Mouse (Mus musculus): ENCODE measurements around the gene Sec14l5. TPM values are rescaled to one million over a fixed set of nuclear protein-coding genes. Genes with fewer than 3 reads are reported as not detected.

Gene Sec14l5
- 2.7 TPM for polyA plus RNA-seq (2014; fragmentation: Illumina TruSeq; extraction: RNeasy Lipid Tissue Mini Kit (QIAGEN cat#74804); ENCODE audit: low read depth, low replicate concordance)

DNA sequence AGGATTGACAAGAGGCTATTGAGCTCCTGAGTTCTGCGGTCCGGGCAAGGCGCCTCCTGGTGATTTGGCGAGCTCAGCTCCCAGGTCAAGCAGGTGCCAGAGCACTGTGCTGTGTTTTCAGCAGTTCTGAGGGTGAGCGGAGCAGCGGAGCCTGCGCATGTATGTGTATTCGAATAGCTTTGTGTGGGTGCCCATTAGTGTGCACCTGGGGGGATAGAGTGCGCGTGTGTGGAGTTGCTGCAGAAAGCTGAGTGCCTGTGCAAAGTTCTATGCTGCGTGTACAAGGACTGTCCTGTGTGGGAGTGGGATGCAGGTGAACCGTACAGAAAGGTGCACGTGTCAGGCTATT lies at the start of gene Sec14l5:
TSS of gene Sec14l5 (plus strand) at position 73 of the 349 bp plus-strand sequence.

DNA sequence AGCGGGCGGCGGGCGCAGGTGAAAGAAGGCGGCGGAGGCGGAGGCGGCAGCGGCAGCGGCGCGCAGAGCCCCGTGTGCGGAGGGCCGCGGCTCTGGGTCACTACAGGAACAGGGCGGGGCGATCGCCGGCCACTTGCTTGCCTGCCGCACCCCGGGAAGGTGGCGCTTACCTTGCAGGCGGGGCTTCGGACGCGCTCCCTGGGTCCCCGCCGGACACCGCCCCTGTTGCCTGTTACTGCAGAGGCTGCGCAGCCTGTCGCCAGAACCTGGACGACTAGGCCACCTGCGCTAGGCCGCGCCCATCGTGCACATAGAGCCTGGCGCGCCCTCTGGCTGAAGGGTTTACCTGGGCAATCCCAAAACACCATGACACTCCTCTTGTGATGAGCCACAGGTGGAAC lies 14.5 kb upstream of the Sec14l5 start, which contains the start of gene Ppl:
TSS of gene Ppl (minus strand) at position 21 of the 401 bp plus-strand sequence.

DNA sequence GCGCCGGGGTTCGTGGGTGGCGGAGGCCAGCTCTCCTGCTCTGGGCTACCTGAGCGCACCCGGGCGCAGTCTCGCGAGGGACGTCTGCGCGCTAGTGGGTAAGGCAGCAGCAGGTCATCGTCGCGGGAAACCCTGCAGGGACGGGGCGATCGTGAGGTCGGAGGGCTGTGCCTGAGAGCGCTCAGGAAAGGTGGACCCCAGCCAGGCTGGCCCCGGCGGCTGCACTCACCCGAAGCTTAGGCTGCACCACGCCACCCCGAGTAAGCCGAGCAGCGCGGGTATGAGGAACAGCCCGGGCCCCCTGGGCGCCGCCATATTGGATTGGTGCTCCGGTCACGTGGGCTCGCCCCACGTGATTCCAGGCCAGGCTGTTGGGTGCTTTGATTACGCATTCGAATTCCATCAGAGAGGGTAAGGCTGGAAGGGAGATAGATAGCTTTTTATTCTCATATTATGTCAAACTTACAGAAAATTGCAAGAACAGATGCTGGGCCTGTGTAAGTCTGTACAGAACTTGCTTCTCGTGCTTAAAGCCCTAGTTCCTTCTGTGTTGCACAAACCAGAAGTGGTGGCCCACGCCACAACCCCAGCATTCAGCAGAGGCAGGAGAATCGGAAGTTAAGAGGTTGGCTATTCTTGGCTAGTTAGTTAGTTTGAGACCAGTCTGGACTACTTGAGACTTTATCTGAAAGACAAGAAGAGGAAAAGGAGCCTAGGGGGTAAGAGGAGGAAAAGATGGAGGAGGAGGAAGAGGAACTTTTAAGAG lies 56.9 kb downstream of the Sec14l5 start, which contains the start of gene Nagpa:
TSS of gene Nagpa (minus strand) at position 345 of the 766 bp plus-strand sequence.

DNA sequence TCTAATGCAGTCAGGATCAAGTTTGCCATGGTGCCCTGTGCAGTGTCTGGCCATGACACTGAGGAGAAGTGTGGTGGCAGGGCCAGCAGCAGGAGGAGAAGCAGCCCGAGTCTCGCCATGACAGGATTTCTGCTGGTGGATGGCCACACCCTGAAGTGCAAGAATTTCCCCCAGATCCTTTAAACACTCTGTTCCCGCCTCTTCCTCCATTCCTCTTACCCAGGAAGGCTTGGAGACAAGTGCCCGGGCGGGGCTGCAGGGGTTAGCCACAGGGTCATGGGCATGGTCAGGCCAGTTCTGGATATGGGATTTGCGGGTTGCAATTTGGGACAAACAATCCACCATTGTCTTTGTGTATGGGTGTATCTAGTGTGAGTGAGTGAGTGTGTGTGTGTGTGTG lies 75.2 kb downstream of the Sec14l5 start, which contains the start of gene AU021092:
TSS of gene AU021092 (minus strand) at position 160 of the 400 bp plus-strand sequence.

DNA sequence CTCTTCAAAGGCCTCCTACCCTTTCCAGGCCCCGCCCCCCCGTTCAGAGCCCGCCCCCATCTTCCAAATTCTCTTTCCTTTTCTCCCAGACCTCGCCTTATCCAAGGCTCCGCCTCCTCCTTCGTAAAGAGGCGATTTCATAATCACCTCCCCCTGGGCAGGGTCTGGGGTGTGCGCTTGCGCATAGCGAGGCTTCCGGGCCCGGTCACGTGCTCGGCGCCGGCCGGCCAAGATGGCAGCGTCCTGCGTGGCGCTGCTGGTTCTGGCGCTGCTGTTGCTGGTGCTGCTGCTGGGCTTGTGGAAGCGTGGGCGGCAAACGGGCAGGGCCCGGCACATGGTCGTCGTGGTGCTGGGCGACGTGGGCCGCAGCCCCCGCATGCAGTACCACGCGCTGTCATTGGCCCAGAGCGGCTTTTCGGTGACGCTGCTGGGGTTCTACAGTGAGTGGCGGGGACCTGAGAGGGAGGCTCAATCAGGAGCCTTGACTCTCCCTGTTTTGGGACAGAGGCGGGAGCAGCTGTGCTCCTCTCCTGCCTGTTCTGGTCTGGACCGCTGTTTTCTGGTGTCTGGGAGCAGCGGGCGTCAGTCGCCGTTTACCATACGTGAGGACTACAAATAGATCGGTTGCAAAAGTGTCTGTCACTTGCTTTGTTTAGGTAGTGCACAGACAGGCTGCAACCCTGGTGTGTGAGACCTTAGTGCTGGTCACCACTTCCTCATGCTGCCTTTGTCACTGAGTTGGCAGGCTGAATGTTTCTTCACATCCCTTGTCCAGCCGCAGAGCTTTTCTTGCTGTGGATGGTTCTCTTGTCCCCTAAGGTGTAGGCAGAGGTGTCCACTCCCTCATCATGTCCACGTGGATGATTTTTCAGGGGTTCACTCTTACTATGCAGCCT lies 86.8 kb downstream of the Sec14l5 start, which contains the start of gene Alg1:
TSS of gene Alg1 (plus strand) at position 204 of the 896 bp plus-strand sequence.

Other genes with a start within 250 kb of the Sec14l5 start
- gene Nudt16l1, start 208.3 kb upstream of the Sec14l5 start, polyA plus RNA-seq (2014; fragmentation: Illumina TruSeq; extraction: RNeasy Lipid Tissue Mini Kit (QIAGEN cat#74804); ENCODE audit: low read depth, low replicate concordance) = 24.9 TPM
- 19.7 TPM for gene Anks3, start 182.9 kb upstream of the Sec14l5 start, polyA plus RNA-seq (2014; fragmentation: Illumina TruSeq; extraction: RNeasy Lipid Tissue Mini Kit (QIAGEN cat#74804); ENCODE audit: low read depth, low replicate concordance)
- gene Sept12, start 149.3 kb upstream of the Sec14l5 start, polyA plus RNA-seq (2014; fragmentation: Illumina TruSeq; extraction: RNeasy Lipid Tissue Mini Kit (QIAGEN cat#74804); ENCODE audit: low read depth, low replicate concordance) = not detected
- not detected for gene Smim22, start 139.8 kb upstream of the Sec14l5 start, polyA plus RNA-seq (2014; fragmentation: Illumina TruSeq; extraction: RNeasy Lipid Tissue Mini Kit (QIAGEN cat#74804); ENCODE audit: low read depth, low replicate concordance)
- 35.0 TPM for gene Rogdi, start 133.6 kb upstream of the Sec14l5 start, polyA plus RNA-seq (2014; fragmentation: Illumina TruSeq; extraction: RNeasy Lipid Tissue Mini Kit (QIAGEN cat#74804); ENCODE audit: low read depth, low replicate concordance)
- 52.6 TPM for gene Glyr1, start 97.2 kb upstream of the Sec14l5 start, polyA plus RNA-seq (2014; fragmentation: Illumina TruSeq; extraction: RNeasy Lipid Tissue Mini Kit (QIAGEN cat#74804); ENCODE audit: low read depth, low replicate concordance)
- gene Ubn1, start 97.1 kb upstream of the Sec14l5 start, polyA plus RNA-seq (2014; fragmentation: Illumina TruSeq; extraction: RNeasy Lipid Tissue Mini Kit (QIAGEN cat#74804); ENCODE audit: low read depth, low replicate concordance) = 20.4 TPM
- 4.8 TPM for gene Ppl, start 14.7 kb upstream of the Sec14l5 start, polyA plus RNA-seq (2014; fragmentation: Illumina TruSeq; extraction: RNeasy Lipid Tissue Mini Kit (QIAGEN cat#74804); ENCODE audit: low read depth, low replicate concordance)
- 15.2 TPM for gene Nagpa, start 56.9 kb downstream of the Sec14l5 start, polyA plus RNA-seq (2014; fragmentation: Illumina TruSeq; extraction: RNeasy Lipid Tissue Mini Kit (QIAGEN cat#74804); ENCODE audit: low read depth, low replicate concordance)
- 9.1 TPM for gene AU021092, start 75.2 kb downstream of the Sec14l5 start, polyA plus RNA-seq (2014; fragmentation: Illumina TruSeq; extraction: RNeasy Lipid Tissue Mini Kit (QIAGEN cat#74804); ENCODE audit: low read depth, low replicate concordance)
- 23.5 TPM for gene Alg1, start 86.5 kb downstream of the Sec14l5 start, polyA plus RNA-seq (2014; fragmentation: Illumina TruSeq; extraction: RNeasy Lipid Tissue Mini Kit (QIAGEN cat#74804); ENCODE audit: low read depth, low replicate concordance)
- gene Eef2kmt, start 108.9 kb downstream of the Sec14l5 start, polyA plus RNA-seq (2014; fragmentation: Illumina TruSeq; extraction: RNeasy Lipid Tissue Mini Kit (QIAGEN cat#74804); ENCODE audit: low read depth, low replicate concordance) = 14.2 TPM